Mouse (Mus musculus) layer of hippocampus, adult 9-11 months (tissue): ENCODE data around the gene Olfr26.
"Not testable (repeated sequence)": the region's sequence is repeated elsewhere in the genome, so short reads cannot be mapped to it uniquely, and the experiment has no call there.

ENCODE experiments used
- DNase-seq: peaks from one replicate; pipeline ENCODE4 v3.0.0; 2022

Gene Olfr26

DNA sequence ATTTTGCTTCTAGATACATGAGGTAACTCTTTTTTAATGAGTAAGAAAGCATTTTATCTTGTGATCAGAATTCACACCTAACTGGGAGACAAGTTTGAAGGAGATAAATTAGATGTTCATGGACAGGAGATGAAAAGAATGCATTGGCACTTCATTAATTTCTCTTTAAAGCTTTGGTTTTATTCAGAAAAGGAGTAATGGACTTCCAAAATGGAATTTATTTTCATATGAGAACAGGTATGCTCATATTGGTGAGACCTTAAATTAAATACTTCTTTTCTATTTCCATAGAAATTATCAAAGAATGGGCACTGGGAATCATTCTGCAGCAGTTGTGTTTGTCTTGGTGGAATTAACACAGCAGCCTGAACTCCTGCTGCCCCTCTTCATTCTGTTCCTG, at the start of gene Olfr26:
TSS of gene Olfr26 (plus strand) at position 301 of the 400 bp plus-strand sequence.
- no peak for DNase-seq

DNA sequence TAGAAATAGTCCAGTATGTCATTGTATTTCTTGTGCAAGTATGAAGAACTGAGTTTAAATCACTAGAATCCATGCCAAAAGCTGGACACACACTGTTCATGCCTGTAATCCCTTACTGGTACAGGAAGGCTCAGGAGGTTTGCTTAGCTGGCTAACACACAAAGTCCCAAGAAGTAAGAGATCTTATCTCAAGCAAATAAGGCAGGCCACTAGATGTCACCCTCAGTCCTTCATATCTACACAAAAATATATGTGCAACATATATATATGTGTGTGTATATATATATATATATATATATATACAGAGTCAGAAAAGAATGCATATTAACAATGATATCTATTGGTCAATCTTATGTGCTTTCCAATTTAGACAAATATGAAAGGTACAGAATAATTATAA, 49.2 kb upstream of the Olfr26 start:
- DNase-seq, result no peak

DNA sequence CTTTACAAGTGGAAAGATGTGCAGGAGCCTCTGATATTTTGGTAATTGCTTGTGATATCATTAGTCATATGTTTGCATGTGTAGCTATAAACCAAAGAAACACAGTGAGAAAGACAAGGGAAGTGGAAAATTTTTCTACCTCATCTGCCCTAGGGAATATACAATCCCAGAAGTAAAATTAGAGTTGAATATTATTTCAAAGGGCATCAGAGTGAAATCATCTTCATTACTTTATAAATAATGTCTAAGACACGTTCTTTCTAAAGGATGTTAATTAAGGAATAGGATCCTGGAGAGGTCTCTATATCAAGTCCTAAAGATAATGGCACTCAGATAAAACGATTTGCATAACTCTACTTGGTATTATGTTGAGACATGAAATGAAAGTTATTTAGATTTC, 40.5 kb upstream of the Olfr26 start, which contains the start of gene Olfr922:
TSS of gene Olfr922 (plus strand) at position 301 of the 400 bp plus-strand sequence.
- no peak for DNase-seq

DNA sequence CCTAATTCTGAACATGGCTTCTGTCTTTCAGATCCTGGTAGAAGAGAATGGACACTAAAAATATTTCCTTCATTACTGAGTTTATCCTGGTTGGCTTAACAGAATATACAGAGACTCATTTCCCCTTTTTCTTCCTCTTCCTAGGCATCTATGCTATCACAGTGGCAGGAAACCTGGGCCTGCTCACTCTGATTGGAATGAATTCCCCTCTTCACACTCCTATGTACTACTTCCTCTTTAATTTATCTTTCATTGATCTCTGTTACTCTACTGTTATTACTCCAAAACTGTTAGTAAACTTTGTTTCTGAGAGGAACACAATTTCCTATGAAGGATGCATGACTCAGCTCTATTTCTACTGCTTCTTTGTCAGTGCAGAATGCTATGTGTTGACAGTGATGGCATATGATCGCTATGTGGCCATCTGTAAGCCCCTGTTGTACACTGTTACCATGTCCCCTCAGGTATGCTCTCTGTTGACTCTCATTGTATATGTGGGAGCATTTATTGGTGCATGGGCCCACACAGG, 39.3 kb upstream of the Olfr26 start:
- no peak for DNase-seq

DNA sequence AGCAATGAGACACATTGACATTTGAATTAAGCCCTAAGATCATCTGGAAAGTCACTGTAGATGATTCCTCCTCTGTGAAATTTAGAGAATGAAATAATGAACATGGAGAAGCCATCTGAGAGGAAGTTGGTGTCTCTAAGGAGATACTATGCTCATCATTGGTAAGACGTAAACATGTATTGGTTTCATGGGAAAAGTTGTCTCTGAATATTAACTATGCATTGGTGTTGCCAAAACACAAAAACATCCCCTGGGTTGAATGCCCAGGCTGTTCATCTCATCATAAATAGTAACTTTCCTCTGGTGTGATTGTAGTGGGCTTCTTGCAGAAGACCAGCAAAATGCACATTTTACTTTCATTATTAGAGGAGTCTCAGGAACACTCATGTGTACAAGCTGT, 28.6 kb upstream of the Olfr26 start, which contains the start of gene Olfr923:
TSS of gene Olfr923 (plus strand) at position 301 of the 400 bp plus-strand sequence.
- DNase-seq, result no peak

DNA sequence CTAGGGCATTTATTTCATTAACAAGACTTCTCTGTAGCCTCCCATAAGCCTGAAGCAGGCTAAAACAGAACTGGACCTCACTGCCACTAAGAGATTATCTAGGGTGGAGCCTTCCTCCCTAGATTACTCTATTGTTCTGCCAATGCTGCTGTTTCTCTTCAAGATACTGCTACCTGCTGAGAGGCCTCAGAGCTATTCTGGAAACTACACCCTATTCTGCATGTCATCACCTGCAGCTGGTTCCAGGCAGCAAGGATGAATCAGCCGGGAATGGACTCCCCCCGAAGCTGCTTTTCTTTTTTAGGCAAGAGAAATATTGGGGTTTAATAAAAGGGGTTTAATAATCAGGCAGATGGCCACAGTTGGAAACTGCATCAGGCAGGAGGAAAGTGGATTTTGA, 21.8 kb upstream of the Olfr26 start:
- DNase-seq, result no peak

DNA sequence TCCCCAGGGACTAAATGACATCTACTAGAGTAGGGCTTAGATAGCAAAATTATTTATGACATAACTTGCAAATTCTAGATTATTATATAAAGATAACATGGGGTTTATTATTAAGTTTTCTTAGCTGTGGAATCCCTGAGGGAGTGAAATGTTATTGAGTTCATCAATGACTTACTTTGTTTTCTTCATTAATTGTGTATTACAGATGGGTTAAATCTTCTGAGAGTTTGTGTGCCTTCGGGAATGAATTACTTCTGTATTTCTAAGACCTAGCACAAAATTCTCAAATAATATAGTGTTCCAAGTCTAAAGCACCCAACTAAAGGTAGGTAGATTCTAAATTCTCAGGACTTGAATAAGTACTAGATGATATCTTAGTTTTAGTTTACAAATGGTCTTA, 10.7 kb upstream of the Olfr26 start, which contains the start of gene Olfr924:
TSS of gene Olfr924 (plus strand) at position 301 of the 400 bp plus-strand sequence.
- no peak for DNase-seq

DNA sequence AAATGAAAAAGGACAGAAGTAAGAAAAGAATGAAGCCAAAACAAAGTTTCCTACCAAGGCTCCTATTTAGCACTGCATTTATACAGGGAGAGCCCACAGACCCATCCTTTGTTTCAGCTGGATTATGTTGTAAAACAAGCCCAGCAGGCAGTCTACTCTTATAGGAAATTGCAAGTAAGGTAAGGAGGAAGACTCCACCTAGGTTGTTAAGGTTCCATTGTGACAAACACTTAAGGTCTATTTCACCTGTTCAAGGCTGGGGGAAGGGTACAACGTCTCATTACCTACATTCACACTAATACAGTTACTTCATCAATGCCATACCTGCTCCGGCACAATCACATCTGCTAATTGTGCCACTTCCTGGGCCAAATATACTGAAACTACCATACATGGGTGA, 20.0 kb downstream of the Olfr26 start:
- DNase-seq, result not testable (repeated sequence)

DNA sequence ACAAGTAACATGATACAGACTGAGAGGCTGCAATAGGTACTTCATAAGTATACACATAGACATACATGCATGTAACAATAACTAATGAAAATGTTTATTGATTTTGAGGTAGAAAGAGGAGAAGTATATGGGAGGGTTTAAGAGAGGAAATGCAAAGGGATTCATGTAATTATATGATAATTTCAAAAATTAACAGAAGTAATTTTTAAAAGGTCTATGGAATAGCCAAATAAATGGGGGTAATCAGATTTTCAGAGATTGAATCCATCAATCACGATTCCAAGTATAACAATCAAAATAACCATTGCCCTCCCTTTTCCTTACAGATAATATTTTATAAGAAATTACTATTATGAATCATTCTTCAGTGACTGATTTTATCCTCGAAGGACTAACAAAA, 22.0 kb downstream of the Olfr26 start, which contains the start of gene Olfr926:
TSS of gene Olfr926 (plus strand) at position 301 of the 400 bp plus-strand sequence.
- no peak for DNase-seq
